Mouse (Mus musculus): ENCODE data around the gene Cd207.

- TF ChIP-seq CEBPB (IDR thresholded peaks at IDR 0.05; ENCODE audit: insufficient read depth, poor library complexity, severe bottlenecking), result no peak
- no peak for TF ChIP-seq E2F4 (IDR thresholded peaks at IDR 0.05; ENCODE audit: insufficient read depth)
- no peak for TF ChIP-seq MYOG (IDR thresholded peaks at IDR 0.05; ENCODE audit: control insufficient read depth in 1 of 3, insufficient read depth in 1 of 3, insufficient read length in 2 of 3, low read depth in 2 of 3)
- no peak for TF ChIP-seq POLR2A (IDR thresholded peaks at IDR 0.05; ENCODE audit: insufficient read length, low read depth)
- TF ChIP-seq POLR2AphosphoS2 (IDR thresholded peaks at IDR 0.05; ENCODE audit: insufficient read length, low read depth), result no peak
- TF ChIP-seq USF1 (IDR thresholded peaks at IDR 0.05; ENCODE audit: low read depth), result no peak
- TF ChIP-seq MAX (IDR thresholded peaks at IDR 0.05; ENCODE audit: low read depth), result no peak
- no peak for TF ChIP-seq TCF12 (IDR thresholded peaks at IDR 0.05; ENCODE audit: insufficient read depth, poor library complexity, severe bottlenecking)
- no peak for TF ChIP-seq SRF (IDR thresholded peaks at IDR 0.05; ENCODE audit: control insufficient read depth, insufficient read length, low read depth)
- no peak for TF ChIP-seq TCF3 (IDR thresholded peaks at IDR 0.05; ENCODE audit: insufficient read length, low read depth)
- no peak for TF ChIP-seq MYOD1 (IDR thresholded peaks at IDR 0.05; ENCODE audit: control insufficient read depth in 1 of 3, insufficient read length in 2 of 3, low read depth in 2 of 3)
- TF ChIP-seq REST (IDR thresholded peaks at IDR 0.05; ENCODE audit: insufficient read depth, insufficient read length), result no peak
Observed at GRCm38 (mm10) chr6:83710361-83711066, 32.9 kb upstream of the Cd207 start.

All from myocyte (in vitro differentiated cells).